Mouse (Mus musculus): Measurements from ENCODE around the gene Dnah2.

GRCm38 (mm10) chr11:69580091-69580514 is 31.2 kb upstream of the Dnah2 start, which contains the start of the genes Wrap53 and Trp53:
- TF ChIP-seq CTCF (IDR thresholded peaks at IDR 0.05; ENCODE audit: control insufficient read depth, insufficient read depth, low read length) (no peak), POLR2A (IDR thresholded peaks at IDR 0.05; ENCODE audit: borderline replicate concordance, control insufficient read depth, low read depth, low read length) (no peak)
